Mouse (Mus musculus): Measurements from ENCODE around the gene Adamtsl4. TPM values are rescaled to one million over a fixed set of nuclear protein-coding genes. Genes with fewer than 3 reads are reported as not detected.
"Not testable (repeated sequence)": the region's sequence is repeated elsewhere in the genome, so short reads cannot be mapped to it uniquely, and the experiment has no call there.

Adamtsl4 gene
- polyA plus RNA-seq, 1 experiment from 2014 or later, result 1.3 TPM

GRCm38 (mm10) chr3:95663486-95663885 lies 24.2 kb downstream of the Adamtsl4 start:
- Histone ChIP-seq H3K9me3 (no peaks in the 10 kb centered on the region), H3K27ac (replicated peaks) (no peak overlapping the region), H3K4me3 (no peak overlapping the region), H3K27me3 (no peaks in the 10 kb centered on the region), H3K4me2 (replicated peaks) (no peak overlapping the region), H3K9ac (replicated peaks) (no peak overlapping the region), H3K36me3 (peaks cover 56% of the 10 kb centered on the region), H3K4me1 (peaks cover 56% of the 10 kb centered on the region)
- ATAC-seq (ENCODE audit: low FRiP score, low read depth), result no peak
- WGBS, result 90% methylated on average over 2 of the region's 2 CpGs

GRCm38 (mm10) chr3:95662724-95663449 lies 24.8 kb downstream of the Adamtsl4 start:
- Histone ChIP-seq H3K36me3 (peaks cover 55% of the 10 kb centered on the region), H3K27me3 (no peaks in the 10 kb centered on the region), H3K9ac (replicated peaks) (no peak overlapping the region), H3K9me3 (no peaks in the 10 kb centered on the region), H3K27ac (replicated peaks) (no peak overlapping the region), H3K4me3 (no peak overlapping the region), H3K4me2 (replicated peaks) (peak overlapping the region; percentile 33), H3K4me1 (peaks cover 52% of the 10 kb centered on the region)
- 88% methylated on average over 7 of the region's 7 CpGs for WGBS
- ATAC-seq (ENCODE audit: low FRiP score, low read depth), result no peak

DNA sequence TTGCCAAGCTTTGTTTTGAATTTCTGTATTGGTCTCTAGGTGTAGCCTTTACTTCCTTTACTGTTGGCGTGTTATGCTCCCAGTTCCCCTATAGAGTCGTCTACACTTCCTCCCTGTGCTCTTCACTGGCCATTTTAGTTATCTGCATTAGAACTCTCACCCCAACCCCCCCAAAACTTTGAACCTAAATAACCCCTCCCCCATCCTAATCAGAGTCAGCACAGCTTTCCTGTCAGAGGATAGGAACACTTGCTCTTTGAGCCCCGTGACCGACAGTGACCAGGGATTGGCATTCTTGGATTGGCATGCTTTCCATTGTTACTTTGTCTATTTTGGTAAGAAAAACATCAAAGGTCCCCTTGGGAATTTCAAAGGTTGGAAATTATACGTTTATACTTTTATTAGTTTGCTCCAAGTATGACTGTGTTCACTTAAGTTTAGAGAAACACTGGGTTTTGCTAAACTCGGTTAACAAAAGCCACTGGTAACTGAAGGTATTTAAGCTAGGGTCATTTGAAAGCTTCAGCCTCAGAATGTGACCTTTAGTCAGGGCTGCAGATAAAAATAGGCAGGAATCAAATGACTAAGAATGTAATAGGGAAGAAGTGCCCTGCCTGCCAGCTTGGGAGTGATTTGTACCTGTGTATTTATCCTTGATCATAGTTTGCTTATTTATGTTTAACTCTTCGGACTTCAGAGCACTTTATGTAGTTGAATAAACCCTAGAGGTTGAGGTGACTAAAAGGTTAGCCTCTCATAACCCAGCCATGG lies 25.6 kb downstream of the Adamtsl4 start:
- ATAC-seq (ENCODE audit: low FRiP score, low read depth), result no peak
- Histone ChIP-seq H3K4me1 (peaks cover 44% of the 10 kb centered on the region), H3K9me3 (no peaks in the 10 kb centered on the region), H3K27ac (replicated peaks) (no peak overlapping the region), H3K36me3 (peaks cover 55% of the 10 kb centered on the region), H3K9ac (replicated peaks) (no peak overlapping the region), H3K4me2 (replicated peaks) (peak overlapping the region; percentile 33), H3K27me3 (no peaks in the 10 kb centered on the region), H3K4me3 (no peak overlapping the region)
- 66% methylated on average over 7 of the region's 7 CpGs for WGBS

- WGBS, result 73% methylated on average over 2 of the region's 2 CpGs
- Histone ChIP-seq H3K9me3 (no peaks in the 10 kb centered on the region), H3K27ac (replicated peaks) (no peak overlapping the region), H3K4me1 (peaks cover 41% of the 10 kb centered on the region), H3K36me3 (peaks cover 48% of the 10 kb centered on the region), H3K4me2 (replicated peaks) (peak overlapping the region; percentile 91), H3K9ac (replicated peaks) (peak overlapping the region; percentile 99), H3K27me3 (no peaks in the 10 kb centered on the region), H3K4me3 (peak overlapping the region; percentile 99)
- ATAC-seq (ENCODE audit: low FRiP score, low read depth), result no peak
These were observed 26.8 kb downstream of the Adamtsl4 start for GRCm38 (mm10) chr3:95660788-95661478.

GRCm38 (mm10) chr3:95659948-95660347 lies 27.8 kb downstream of the Adamtsl4 start:
- peaks cover 41% of the 10 kb centered on the region for H3K36me3 ChIP-seq
- 2% methylated on average over 8 of the region's 8 CpGs for WGBS
- no peaks in the 10 kb centered on the region for H3K9me3 ChIP-seq
- no peaks in the 10 kb centered on the region for H3K27me3 ChIP-seq
- H3K4me3 ChIP-seq, result peak overlapping the region; percentile 99
- peaks cover 38% of the 10 kb centered on the region for H3K4me1 ChIP-seq
- ATAC-seq (ENCODE audit: low FRiP score, low read depth), result no peak
- H3K9ac ChIP-seq (replicated peaks), result peak overlapping the region; percentile 99
- H3K4me2 ChIP-seq (replicated peaks), result peak overlapping the region; percentile 91
- H3K27ac ChIP-seq (replicated peaks), result peak overlapping the region; percentile 98

DNA sequence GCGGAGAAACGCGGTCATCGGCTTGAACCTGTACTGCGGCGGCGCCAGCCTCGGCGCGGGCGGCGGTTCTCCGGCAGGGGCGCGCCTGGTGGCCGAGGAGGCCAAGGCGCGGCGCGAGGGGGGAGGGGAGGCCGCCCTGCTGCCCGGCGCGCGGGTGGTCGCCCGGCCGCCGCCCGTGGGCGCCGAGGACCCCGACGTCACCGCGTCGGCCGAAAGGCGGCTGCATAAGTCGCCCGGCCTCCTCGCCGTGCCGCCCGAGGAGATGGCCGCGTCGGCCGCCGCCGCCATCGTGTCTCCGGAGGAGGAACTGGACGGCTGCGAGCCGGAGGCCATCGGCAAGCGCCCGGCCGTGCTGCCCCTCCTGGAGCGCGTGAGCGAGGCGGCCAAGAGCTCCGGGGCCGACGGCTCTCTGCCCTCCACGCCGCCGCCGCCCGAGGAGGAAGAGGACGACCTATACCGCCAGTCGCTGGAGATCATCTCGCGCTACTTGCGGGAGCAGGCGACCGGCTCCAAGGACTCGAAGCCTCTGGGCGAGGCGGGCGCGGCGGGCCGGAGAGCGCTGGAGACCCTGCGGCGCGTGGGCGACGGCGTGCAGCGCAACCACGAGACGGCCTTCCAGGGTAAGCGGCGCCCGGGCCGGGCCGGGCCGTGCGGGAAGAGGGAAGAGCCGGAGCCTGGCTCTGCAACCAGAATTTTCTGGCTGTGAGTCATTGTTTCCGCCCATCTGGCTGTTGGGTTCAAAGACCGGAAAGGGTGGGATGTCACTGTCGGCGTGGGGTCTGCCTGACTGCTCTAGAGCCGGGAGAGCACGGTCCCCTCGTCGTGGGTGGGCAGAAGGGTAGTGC lies 28.6 kb downstream of the Adamtsl4 start:
- Histone ChIP-seq H3K27me3 (no peaks in the 10 kb centered on the region), H3K4me2 (replicated peaks) (peak overlapping the region; percentile 91), H3K27ac (replicated peaks) (peak overlapping the region; percentile 98), H3K36me3 (peaks cover 33% of the 10 kb centered on the region), H3K9me3 (no peaks in the 10 kb centered on the region), H3K4me3 (peak overlapping the region; percentile 99), H3K9ac (replicated peaks) (peak overlapping the region; percentile 99), H3K4me1 (peaks cover 38% of the 10 kb centered on the region)
- under 1% methylated on average over 89 of the region's 113 CpGs for WGBS
- ATAC-seq (ENCODE audit: low FRiP score, low read depth), result peak; percentile 75

GRCm38 (mm10) chr3:95658236-95658867 lies 29.4 kb downstream of the Adamtsl4 start, which contains the start of gene Mcl1:
Gene Mcl1, plus strand, starts transcription at chr3:95658788.
- WGBS, result 0% methylated on average over 43 of the region's 43 CpGs
- peak; percentile 96 for ATAC-seq (ENCODE audit: low FRiP score, low read depth)
- H3K4me2 ChIP-seq (replicated peaks), result peak within 1 kb of the TSS; percentile 91

GRCm38 (mm10) chr3:95657711-95658110 lies 30.0 kb downstream of the Adamtsl4 start:
- no peak for ATAC-seq (ENCODE audit: low FRiP score, low read depth)
- WGBS, result 87% methylated on average over 3 of the region's 3 CpGs
- peak overlapping the region; percentile 99 for H3K4me3 ChIP-seq
- H3K36me3 ChIP-seq, result peaks cover 20% of the 10 kb centered on the region
- peak overlapping the region; percentile 63 for H3K4me2 ChIP-seq (replicated peaks)
- H3K9me3 ChIP-seq, result no peaks in the 10 kb centered on the region
- no peaks in the 10 kb centered on the region for H3K27me3 ChIP-seq
- no peak overlapping the region for H3K27ac ChIP-seq (replicated peaks)
- H3K9ac ChIP-seq (replicated peaks), result peak overlapping the region; percentile 99; the same call in 1 of the 2 replicates
- H3K4me1 ChIP-seq, result peaks cover 31% of the 10 kb centered on the region

More at GRCm38 (mm10) chr3:95658236-95658867, 29.4 kb downstream of the Adamtsl4 start, which contains the start of gene Mcl1:
- peak within 1 kb of the TSS; percentile 99 for H3K4me3 ChIP-seq
- peak within 1 kb of the TSS; percentile 98 for H3K27ac ChIP-seq (replicated peaks)
- no peaks in the 10 kb centered on the region for H3K27me3 ChIP-seq
- H3K9ac ChIP-seq (replicated peaks), result peak within 1 kb of the TSS; percentile 99
- peaks cover 36% of the 10 kb centered on the region for H3K4me1 ChIP-seq
- peaks cover 26% of the 10 kb centered on the region for H3K36me3 ChIP-seq
- no peaks in the 10 kb centered on the region for H3K9me3 ChIP-seq

GRCm38 (mm10) chr3:95657108-95657507 lies 30.6 kb downstream of the Adamtsl4 start:
- Histone ChIP-seq H3K27ac (replicated peaks) (no peak overlapping the region), H3K9me3 (no peaks in the 10 kb centered on the region), H3K27me3 (no peaks in the 10 kb centered on the region), H3K36me3 (peaks cover 14% of the 10 kb centered on the region), H3K4me2 (replicated peaks) (no peak overlapping the region), H3K4me3 (no peak overlapping the region), H3K4me1 (peaks cover 28% of the 10 kb centered on the region), H3K9ac (replicated peaks) (no peak overlapping the region)
- 90% methylated on average over 3 of the region's 3 CpGs for WGBS
- no peak for ATAC-seq (ENCODE audit: low FRiP score, low read depth)

GRCm38 (mm10) chr3:95655437-95655836 lies 32.3 kb downstream of the Adamtsl4 start:
- Histone ChIP-seq H3K9ac (replicated peaks) (no peak overlapping the region), H3K4me3 (no peak overlapping the region), H3K36me3 (peaks cover 2% of the 10 kb centered on the region), H3K9me3 (no peaks in the 10 kb centered on the region), H3K27me3 (no peaks in the 10 kb centered on the region), H3K4me1 (peaks cover 12% of the 10 kb centered on the region), H3K4me2 (replicated peaks) (no peak overlapping the region), H3K27ac (replicated peaks) (no peak overlapping the region)
- WGBS, result 85% methylated on average over 5 of the region's 5 CpGs
- no peak for ATAC-seq (ENCODE audit: low FRiP score, low read depth)

GRCm38 (mm10) chr3:95654371-95654770 lies 33.3 kb downstream of the Adamtsl4 start:
- H3K27me3 ChIP-seq; H3K36me3 ChIP-seq; H3K4me2 ChIP-seq (replicated peaks); ATAC-seq (ENCODE audit: low FRiP score, low read depth); H3K9ac ChIP-seq (replicated peaks); H3K27ac ChIP-seq (replicated peaks); H3K4me3 ChIP-seq; H3K4me1 ChIP-seq; H3K9me3 ChIP-seq: not testable (repeated sequence)
- WGBS, result 97% methylated on average over 3 of the region's 3 CpGs
